Mouse (Mus musculus): Measurements from ENCODE around the gene Hmcn2. TPM values are rescaled to one million over a fixed set of nuclear protein-coding genes. Genes with fewer than 3 reads are reported as not detected.

The Hmcn2 gene
- polyA plus RNA-seq, 1 experiment from 2014 or later = 0.12 TPM

DNA sequence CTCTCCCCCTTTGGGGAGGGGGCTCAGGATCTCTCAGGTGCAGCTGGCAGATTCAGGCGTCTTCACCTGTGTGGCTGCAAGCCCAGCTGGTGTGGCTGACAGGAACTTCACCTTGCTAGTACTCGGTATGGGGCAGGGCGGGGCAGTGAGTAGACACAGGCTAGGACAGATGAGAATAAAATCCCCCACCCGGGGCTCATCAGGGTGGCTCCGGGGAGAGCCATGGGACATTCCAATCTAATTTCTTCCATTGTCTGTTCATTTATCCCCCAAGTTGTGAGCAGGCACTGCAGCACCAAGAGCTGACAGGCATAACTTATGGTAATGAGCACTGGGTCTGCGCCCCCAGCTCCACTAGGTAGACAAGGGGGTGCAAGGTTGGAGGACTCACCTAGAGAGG lies 108.4 kb downstream of the Hmcn2 start:
- Histone ChIP-seq H3K4me2 (no peak overlapping the region), H3K27me3 (peaks cover 15% of the 10 kb centered on the region; the same call in 1 of the 2 replicates), H3K4me3 (no peak overlapping the region), H3K9me3 (no peaks in the 10 kb centered on the region), H3K36me3 (no peaks in the 10 kb centered on the region), H3K4me1 (replicated peaks) (peaks cover 12% of the 10 kb centered on the region; the same call in 1 of the 2 replicates), H3K27ac (no peak overlapping the region), H3K9ac (no peak overlapping the region)
- ATAC-seq (ENCODE audit: low FRiP score) = no peak
- WGBS = 70% methylated on average over 6 of the region's 6 CpGs

GRCm38 (mm10) chr2:31431477-31431876 lies 117.3 kb downstream of the Hmcn2 start:
- no peak overlapping the region for H3K27ac ChIP-seq
- H3K4me1 ChIP-seq (replicated peaks) = no peaks in the 10 kb centered on the region
- no peak overlapping the region for H3K4me3 ChIP-seq
- no peak overlapping the region for H3K4me2 ChIP-seq
- H3K27me3 ChIP-seq = peaks cover 49% of the 10 kb centered on the region
- no peak overlapping the region for H3K9ac ChIP-seq
- H3K9me3 ChIP-seq = no peaks in the 10 kb centered on the region
- H3K36me3 ChIP-seq = no peaks in the 10 kb centered on the region
- ATAC-seq (ENCODE audit: low FRiP score) = no peak
- WGBS = 82% methylated on average over 5 of the region's 5 CpGs

DNA sequence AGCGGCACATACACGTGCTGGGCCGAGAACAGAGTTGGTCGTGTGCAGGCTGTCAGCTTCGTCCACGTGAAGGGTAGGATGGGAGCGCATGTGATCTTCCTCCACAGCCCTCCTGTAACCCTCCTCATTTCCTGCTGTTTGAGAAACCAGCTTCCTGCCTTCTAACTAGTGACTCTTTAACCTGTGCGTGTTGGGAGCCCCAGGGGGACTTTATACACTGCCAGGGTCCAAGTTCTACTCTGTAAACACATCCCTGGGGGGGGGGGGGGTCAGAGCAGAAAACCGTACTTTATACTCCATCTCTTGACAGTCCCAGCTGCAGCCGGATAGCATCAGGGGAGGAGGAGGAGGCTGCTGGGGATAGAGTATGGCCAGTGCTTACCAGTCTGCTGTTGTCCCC lies 120.5 kb downstream of the Hmcn2 start:
- H3K27ac ChIP-seq = no peak overlapping the region
- no peak overlapping the region for H3K4me2 ChIP-seq
- H3K9me3 ChIP-seq = no peaks in the 10 kb centered on the region
- H3K27me3 ChIP-seq = peaks cover 35% of the 10 kb centered on the region
- H3K4me1 ChIP-seq (replicated peaks) = no peaks in the 10 kb centered on the region
- H3K36me3 ChIP-seq = no peaks in the 10 kb centered on the region
- no peak overlapping the region for H3K9ac ChIP-seq
- no peak for ATAC-seq (ENCODE audit: low FRiP score)
- H3K4me3 ChIP-seq = no peak overlapping the region
- 78% methylated on average over 10 of the region's 10 CpGs for WGBS

GRCm38 (mm10) chr2:31435567-31435966 lies 121.4 kb downstream of the Hmcn2 start:
- no peaks in the 10 kb centered on the region for H3K4me1 ChIP-seq (replicated peaks)
- H3K9me3 ChIP-seq = no peaks in the 10 kb centered on the region
- no peak overlapping the region for H3K27ac ChIP-seq
- ATAC-seq (ENCODE audit: low FRiP score) = no peak
- H3K4me3 ChIP-seq = no peak overlapping the region
- peaks cover 29% of the 10 kb centered on the region for H3K27me3 ChIP-seq
- no peaks in the 10 kb centered on the region for H3K36me3 ChIP-seq
- WGBS = 40% methylated on average over 6 of the region's 6 CpGs
- no peak overlapping the region for H3K9ac ChIP-seq
- no peak overlapping the region for H3K4me2 ChIP-seq

GRCm38 (mm10) chr2:31437480-31438245 lies 123.4 kb downstream of the Hmcn2 start:
- Histone ChIP-seq H3K27me3 (peaks cover 23% of the 10 kb centered on the region), H3K9me3 (no peaks in the 10 kb centered on the region), H3K36me3 (no peaks in the 10 kb centered on the region), H3K9ac (no peak overlapping the region), H3K4me2 (no peak overlapping the region), H3K27ac (no peak overlapping the region), H3K4me3 (no peak overlapping the region), H3K4me1 (replicated peaks) (peaks cover 7% of the 10 kb centered on the region)
- no peak for ATAC-seq (ENCODE audit: low FRiP score)
- WGBS = 62% methylated on average over 13 of the region's 14 CpGs

DNA sequence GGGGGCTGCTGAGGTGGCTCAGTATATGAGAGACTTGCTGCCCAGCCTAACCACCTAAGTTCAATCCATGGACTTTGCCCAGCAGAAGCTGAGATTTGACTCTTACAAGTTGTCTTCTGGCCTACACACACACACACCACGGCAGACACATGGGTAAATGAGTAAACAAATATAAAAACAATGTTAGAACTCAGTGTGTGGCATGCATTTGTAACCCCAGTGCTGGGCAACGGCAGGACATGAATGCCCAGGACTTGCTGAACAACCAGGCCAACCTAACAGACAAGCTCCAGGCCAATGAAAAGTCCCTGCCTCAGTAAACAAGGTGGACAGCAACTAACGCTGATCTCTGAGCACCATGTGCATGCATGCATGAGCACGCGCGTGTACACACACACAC lies 125.4 kb downstream of the Hmcn2 start:
- Histone ChIP-seq H3K36me3 (no peaks in the 10 kb centered on the region), H3K27ac (no peak overlapping the region), H3K4me3 (no peak overlapping the region), H3K4me2 (no peak overlapping the region), H3K9ac (no peak overlapping the region), H3K27me3 (peaks cover 15% of the 10 kb centered on the region; the same call in 1 of the 2 replicates), H3K9me3 (no peaks in the 10 kb centered on the region), H3K4me1 (replicated peaks) (peaks cover 10% of the 10 kb centered on the region)
- WGBS = 85% methylated on average over 6 of the region's 6 CpGs
- no peak for ATAC-seq (ENCODE audit: low FRiP score)

DNA sequence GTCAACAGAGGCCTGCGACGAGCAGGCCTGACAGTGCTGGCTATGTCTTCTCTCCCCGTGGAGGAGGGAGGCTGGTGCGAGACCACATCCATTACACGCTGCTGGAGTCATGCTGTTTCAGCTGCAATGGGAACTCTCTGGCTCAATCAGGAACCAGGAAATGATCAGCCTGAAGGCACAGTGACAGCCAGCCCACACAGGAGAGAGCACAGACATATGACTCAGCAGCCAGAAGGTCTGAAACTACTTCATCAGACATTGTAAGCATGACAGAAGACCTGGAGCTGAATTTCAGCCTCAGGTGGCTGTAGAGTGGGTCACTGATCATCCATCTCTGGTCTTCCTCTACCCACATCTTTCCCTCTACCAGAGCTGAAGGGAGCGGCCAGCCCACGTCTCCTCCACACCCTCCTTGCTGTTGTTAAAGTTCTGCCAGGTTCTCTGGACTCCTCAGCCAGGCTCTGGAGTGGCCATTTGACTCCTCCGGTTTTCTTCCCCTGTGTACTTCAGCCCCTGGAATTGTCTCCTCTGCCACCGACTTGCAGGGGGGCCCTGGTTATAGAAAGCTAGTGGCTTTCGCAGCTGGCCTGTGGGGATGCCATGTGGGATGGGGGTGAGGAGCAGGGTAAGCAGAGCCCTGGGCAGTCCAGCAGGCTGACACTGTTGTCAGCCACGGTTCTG lies 128.4 kb downstream of the Hmcn2 start:
- Histone ChIP-seq H3K27me3 (peaks cover 7% of the 10 kb centered on the region; the same call in 1 of the 2 replicates), H3K4me3 (no peak overlapping the region), H3K4me2 (no peak overlapping the region), H3K9me3 (no peaks in the 10 kb centered on the region), H3K36me3 (no peaks in the 10 kb centered on the region), H3K4me1 (replicated peaks) (peaks cover 10% of the 10 kb centered on the region), H3K9ac (no peak overlapping the region), H3K27ac (peak overlapping the region; percentile 30)
- 47% methylated on average over 11 of the region's 11 CpGs for WGBS
- 0 out of 2 replicates have a peak, but pooled peaks have one; percentile 32 for ATAC-seq (ENCODE audit: low FRiP score)

- 82% methylated on average over 4 of the region's 4 CpGs for WGBS
- Histone ChIP-seq H3K27me3 (peaks cover 13% of the 10 kb centered on the region), H3K9ac (no peak overlapping the region), H3K36me3 (no peaks in the 10 kb centered on the region), H3K4me1 (replicated peaks) (peaks cover 37% of the 10 kb centered on the region), H3K27ac (no peak overlapping the region), H3K4me2 (no peak overlapping the region), H3K9me3 (no peaks in the 10 kb centered on the region), H3K4me3 (no peak overlapping the region)
- no peak for ATAC-seq (ENCODE audit: low FRiP score)
Observed at GRCm38 (mm10) chr2:31446036-31446435, 131.8 kb downstream of the Hmcn2 start.

DNA sequence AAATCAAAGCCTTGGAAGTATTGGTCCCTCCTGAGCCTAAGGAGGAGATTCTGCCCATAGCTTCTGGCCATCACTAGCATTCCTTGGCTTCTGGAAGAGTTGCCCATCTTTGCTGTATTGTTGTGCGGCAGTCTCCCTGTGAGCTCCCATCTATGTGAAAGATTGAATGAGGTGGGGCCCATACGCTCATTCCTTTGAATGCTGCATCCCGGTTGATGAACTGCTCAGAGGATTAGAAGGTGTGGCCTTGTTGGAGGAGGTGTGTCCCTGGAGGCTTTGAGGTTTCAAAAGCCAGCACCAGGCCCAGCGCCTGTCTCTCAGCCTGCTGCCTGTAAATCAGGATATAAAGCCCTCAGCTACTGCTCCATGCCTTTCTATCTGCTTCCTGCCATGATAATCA lies 132.2 kb downstream of the Hmcn2 start:
- H3K27ac ChIP-seq = no peak overlapping the region
- peaks cover 14% of the 10 kb centered on the region for H3K27me3 ChIP-seq
- no peaks in the 10 kb centered on the region for H3K36me3 ChIP-seq
- H3K4me1 ChIP-seq (replicated peaks) = peaks cover 39% of the 10 kb centered on the region
- no peak overlapping the region for H3K9ac ChIP-seq
- WGBS = 65% methylated on average over 4 of the region's 4 CpGs
- no peak overlapping the region for H3K4me2 ChIP-seq
- H3K9me3 ChIP-seq = no peaks in the 10 kb centered on the region
- no peak for ATAC-seq (ENCODE audit: low FRiP score)
- no peak overlapping the region for H3K4me3 ChIP-seq

DNA sequence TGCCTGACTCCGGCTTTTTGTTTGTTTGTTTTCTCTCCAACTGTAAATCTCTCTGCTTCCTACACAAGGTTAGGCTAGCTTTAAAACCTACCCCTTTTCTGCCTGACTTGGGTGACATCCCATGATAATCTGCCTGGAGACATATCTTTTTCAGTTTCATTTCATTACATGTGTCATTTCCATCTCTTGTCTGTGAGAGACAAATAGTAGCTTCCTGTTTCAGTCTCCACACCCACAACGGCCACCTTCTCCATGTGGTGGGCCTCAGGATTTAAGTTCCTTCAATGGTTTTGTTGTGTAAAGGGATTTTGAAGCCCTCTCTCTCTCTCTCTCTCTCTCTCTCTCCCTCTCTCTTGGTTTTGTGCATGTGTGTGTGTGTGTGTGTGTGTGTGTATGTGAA lies 133.3 kb downstream of the Hmcn2 start:
- Histone ChIP-seq H3K27ac (no peak overlapping the region), H3K4me2 (no peak overlapping the region), H3K9me3 (no peaks in the 10 kb centered on the region), H3K36me3 (no peaks in the 10 kb centered on the region), H3K4me3 (no peak overlapping the region), H3K27me3 (peaks cover 25% of the 10 kb centered on the region), H3K4me1 (replicated peaks) (peaks cover 33% of the 10 kb centered on the region), H3K9ac (no peak overlapping the region)
- ATAC-seq (ENCODE audit: low FRiP score) = no peak
- 87% methylated on average over 2 of the region's 2 CpGs for WGBS

DNA sequence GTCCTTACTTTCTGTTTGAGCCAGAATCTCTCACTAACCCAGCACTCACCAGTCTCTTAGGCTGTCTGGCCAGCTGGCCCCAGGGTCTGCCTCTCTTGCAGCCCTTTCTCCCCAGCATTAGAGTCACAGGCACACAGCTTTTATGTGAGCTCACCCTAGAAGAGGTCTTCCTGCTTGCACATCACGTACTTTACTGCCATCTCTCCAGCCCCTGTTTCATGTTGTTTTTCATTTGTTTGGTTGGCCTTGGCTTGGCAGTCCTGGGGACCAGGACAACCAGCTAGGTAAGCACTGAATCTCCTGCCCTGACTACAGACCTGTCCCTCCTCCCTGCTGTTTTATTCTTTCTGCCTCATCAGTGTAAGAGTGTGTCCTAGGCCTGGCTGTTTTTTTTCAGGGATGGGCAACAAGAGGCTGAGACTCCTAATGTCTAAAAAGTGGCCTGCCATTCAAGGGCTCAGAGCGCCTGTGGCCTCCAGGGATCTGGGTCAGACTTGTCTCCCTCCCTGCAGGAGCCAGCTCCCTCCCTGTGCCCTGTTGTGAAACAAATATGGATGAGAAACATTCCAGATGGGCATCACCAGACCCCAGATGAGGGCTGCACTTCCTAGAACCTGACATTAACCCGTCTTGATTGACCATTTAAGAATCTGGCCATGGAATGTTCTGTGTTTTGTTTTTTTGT lies 134.7 kb downstream of the Hmcn2 start:
- no peak overlapping the region for H3K4me3 ChIP-seq
- WGBS = 33% methylated on average over 3 of the region's 3 CpGs
- no peaks in the 10 kb centered on the region for H3K9me3 ChIP-seq
- H3K4me2 ChIP-seq = no peak overlapping the region
- peak overlapping the region; percentile 30 for H3K27ac ChIP-seq
- no peak overlapping the region for H3K9ac ChIP-seq
- ATAC-seq (ENCODE audit: low FRiP score) = no peak
- peaks cover 37% of the 10 kb centered on the region for H3K27me3 ChIP-seq
- H3K4me1 ChIP-seq (replicated peaks) = peaks cover 29% of the 10 kb centered on the region
- H3K36me3 ChIP-seq = no peaks in the 10 kb centered on the region

DNA sequence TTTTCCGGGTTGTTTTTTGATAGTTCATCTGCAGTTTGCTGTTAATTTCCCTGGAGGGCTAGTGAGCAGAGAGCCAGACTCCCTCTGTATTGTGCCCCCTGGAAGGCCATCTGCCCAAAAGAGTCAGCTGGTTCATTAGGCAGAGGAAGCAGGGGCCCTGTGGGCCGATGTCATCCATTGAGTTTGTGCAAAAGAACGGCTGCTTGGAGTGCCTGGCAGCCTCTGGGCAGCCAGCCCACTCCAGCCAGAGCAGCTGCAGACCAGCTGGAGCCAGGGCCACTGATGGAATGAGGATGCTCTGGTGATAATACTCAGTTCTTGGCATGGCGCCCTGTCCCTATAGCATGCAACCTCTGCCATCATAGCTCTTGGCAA lies 135.2 kb downstream of the Hmcn2 start:
- Histone ChIP-seq H3K27ac (peak overlapping the region; percentile 30; the same call in 1 of the 2 replicates), H3K9me3 (no peaks in the 10 kb centered on the region), H3K27me3 (peaks cover 37% of the 10 kb centered on the region), H3K4me3 (no peak overlapping the region), H3K9ac (no peak overlapping the region), H3K36me3 (no peaks in the 10 kb centered on the region), H3K4me1 (replicated peaks) (peaks cover 31% of the 10 kb centered on the region), H3K4me2 (no peak overlapping the region)
- ATAC-seq (ENCODE audit: low FRiP score) = peak; percentile 72
- WGBS = 24% methylated on average over 4 of the region's 4 CpGs
